Mouse (Mus musculus) ES-E14 (cell line): ENCODE results near the gene Snrnp35. TPM values are rescaled to one million over a fixed set of nuclear protein-coding genes. Genes with fewer than 3 reads are reported as not detected.
A peak's percentile ranks its signal among the peaks of the same experiment; 100 is the strongest.
"Not testable (repeated sequence)": the region's sequence is repeated elsewhere in the genome, so short reads cannot be mapped to it uniquely, and the experiment has no call there.

Experiments
- DNase-seq: peaks from one replicate; pipeline ENCODE4 v3.0.0-alpha.2; 2013; ENCODE audit warnings: low read depth, low spot score
- H3K27ac ChIP-seq: 2 replicates; pipeline ENCODE4 v1.5.1; 2012; ENCODE audit warnings: low read depth, mild to moderate bottlenecking, low read length, moderate library complexity, mixed read lengths; ENCODE audit not compliant: poor library complexity, insufficient read depth, severe bottlenecking
- H3K36me3 ChIP-seq: 2 replicates; pipeline ENCODE4 v1.6.1; 2012; ENCODE audit warnings: mild to moderate bottlenecking, low read length, moderate library complexity, mixed read lengths; ENCODE audit not compliant: control insufficient read depth, poor library complexity, insufficient read depth, severe bottlenecking
- H3K4me1 ChIP-seq, 2 experiments: fragments of 150-350 bp in 1 of 2; sonication (generic) in 1 of 2; 2 replicates each; pipeline ENCODE4 v1.6.1; 2012; ENCODE audit warnings: low read length in 2 of 2, mild to moderate bottlenecking in 1 of 2, mixed read lengths in 1 of 2; ENCODE audit not compliant: control insufficient read depth in 2 of 2, insufficient read depth in 2 of 2, poor library complexity in 1 of 2
- H3K4me3 ChIP-seq, 2 experiments: fragments of 150-350 bp in 1 of 2; sonication (generic) in 1 of 2; 2 replicates each; pipeline ENCODE4 v1.5.1; 2012; ENCODE audit warnings: low read length in 2 of 2, low read depth in 1 of 2, mild to moderate bottlenecking in 1 of 2, mixed read lengths in 1 of 2; ENCODE audit not compliant: insufficient read depth in 1 of 2, poor library complexity in 1 of 2, severe bottlenecking in 1 of 2
- H3K9ac ChIP-seq: 2 replicates; pipeline ENCODE4 v1.6.1; 2012; ENCODE audit warnings: low read depth, mild to moderate bottlenecking, low read length, mixed read lengths; ENCODE audit not compliant: poor library complexity, insufficient read depth, severe bottlenecking
- H3K9me3 ChIP-seq: fragments of 150-350 bp; sonication (generic); 2 replicates; pipeline ENCODE4 v1.6.1; 2012; ENCODE audit warnings: low read depth, mild to moderate bottlenecking, low read length; ENCODE audit not compliant: control insufficient read depth, insufficient read depth
- CHD2 ChIP-seq: IDR thresholded peaks from 2 replicates; pipeline ENCODE4 v1.6.1; 2014; ENCODE audit warnings: mild to moderate bottlenecking, low read depth, low read length, inconsistent platforms
- HCFC1 ChIP-seq: IDR thresholded peaks from 2 replicates; pipeline ENCODE4 v1.6.1; 2012; ENCODE audit warnings: low read length, inconsistent platforms, borderline replicate concordance; ENCODE audit not compliant: insufficient read depth
- MAFK ChIP-seq: IDR thresholded peaks from 2 replicates; pipeline ENCODE4 v1.6.1; 2014; ENCODE audit warnings: mild to moderate bottlenecking, low read depth, low read length, inconsistent platforms; ENCODE audit not compliant: insufficient read depth
- ZC3H11A ChIP-seq: IDR thresholded peaks from 2 replicates; pipeline ENCODE4 v1.6.1; 2012; ENCODE audit warnings: low read depth, mild to moderate bottlenecking, inconsistent platforms, low read length, borderline replicate concordance
- ZNF384 ChIP-seq: IDR thresholded peaks from 2 replicates; pipeline ENCODE4 v1.6.1; 2012; ENCODE audit warnings: low read depth, low read length, inconsistent platforms
- in situ Hi-C, 2 experiments: fragments of 600-800 bp; cut with MboI; formaldehyde crosslinking; loops; one replicate each; pipeline ENCODE4 v1.15.1; 2025; ENCODE audit warnings: low sequenced_read_pairs in 2 of 2, inconsistent platforms in 1 of 2; ENCODE audit not compliant: unreplicated experiment in 2 of 2
- total RNA-seq: library from RNA; depleted of rRNA; stranded (reverse); fragments of 300-350 nt; gene quantifications from 2 replicates; pipeline ENCODE4 v1.2.3, GENCODE M21; 2012

The Snrnp35 gene
- total RNA-seq, 1 experiment: 10.6 TPM

DNA sequence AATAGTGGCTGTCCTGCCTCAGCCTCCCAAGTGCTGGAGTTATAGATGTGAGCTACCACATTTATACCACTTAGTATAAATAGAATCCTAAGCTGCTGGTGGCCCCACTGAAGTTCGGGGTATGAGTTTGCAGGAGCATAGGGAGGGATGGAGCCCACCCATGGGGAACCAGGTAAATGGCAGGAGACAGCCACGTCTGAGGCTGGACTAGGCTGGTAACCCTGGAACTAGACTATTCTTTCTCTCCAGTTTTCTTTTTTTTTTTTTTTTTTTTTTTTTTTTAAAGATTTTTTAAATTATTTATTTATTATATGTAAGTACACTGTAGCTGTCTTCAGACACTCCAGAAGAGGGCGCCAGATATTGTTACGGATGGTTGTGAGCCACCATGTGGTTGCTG lies 17.1 kb downstream of the Snrnp35 start:
- H3K4me3 ChIP-seq, H3K36me3 ChIP-seq, H3K27ac ChIP-seq, in situ Hi-C loops, H3K9me3 ChIP-seq, DNase-seq, H3K9ac ChIP-seq, H3K4me1 ChIP-seq: not testable (repeated sequence)
- TF ChIP-seq ZNF384: peak; percentile 80

DNA sequence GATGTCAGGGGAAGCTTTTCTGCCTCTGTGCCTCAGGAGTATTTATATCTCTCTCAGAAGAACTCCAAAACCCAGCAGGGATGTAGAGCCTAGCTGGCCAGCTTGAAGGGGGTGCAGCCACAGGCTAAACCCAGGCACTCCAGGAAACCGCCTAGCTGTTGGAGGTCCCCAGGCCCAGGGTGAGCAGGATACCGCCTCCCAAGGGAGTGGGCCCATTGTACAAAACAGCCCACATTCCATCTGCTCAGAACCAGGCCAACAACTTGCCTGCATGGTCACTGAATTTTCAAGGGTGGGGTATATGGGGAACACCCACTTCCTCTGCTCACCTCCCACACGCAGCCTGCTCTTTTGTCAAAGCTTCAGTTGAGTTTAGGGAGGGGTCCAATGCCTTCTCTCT lies 17.6 kb downstream of the Snrnp35 start:
- DNase-seq: no peak
- in situ Hi-C loops: no loop called here
- Histone ChIP-seq H3K36me3 (peaks cover 2% of the 10 kb centered on the region; the same call in 1 of the 2 replicates), H3K9ac (no peak overlapping the region), H3K4me1 (peaks cover 0 to 6% of the 10 kb centered on the region in 2 experiments; a peak in 1 of 4 replicates), H3K9me3 (no peaks in the 10 kb centered on the region), H3K27ac (no peak overlapping the region), H3K4me3 (no peak overlapping the region)
- TF ChIP-seq ZC3H11A: no peak
- TF ChIP-seq MAFK: no peak
- TF ChIP-seq ZNF384: no peak
- no peak for TF ChIP-seq CHD2
- no peak for TF ChIP-seq HCFC1

DNA sequence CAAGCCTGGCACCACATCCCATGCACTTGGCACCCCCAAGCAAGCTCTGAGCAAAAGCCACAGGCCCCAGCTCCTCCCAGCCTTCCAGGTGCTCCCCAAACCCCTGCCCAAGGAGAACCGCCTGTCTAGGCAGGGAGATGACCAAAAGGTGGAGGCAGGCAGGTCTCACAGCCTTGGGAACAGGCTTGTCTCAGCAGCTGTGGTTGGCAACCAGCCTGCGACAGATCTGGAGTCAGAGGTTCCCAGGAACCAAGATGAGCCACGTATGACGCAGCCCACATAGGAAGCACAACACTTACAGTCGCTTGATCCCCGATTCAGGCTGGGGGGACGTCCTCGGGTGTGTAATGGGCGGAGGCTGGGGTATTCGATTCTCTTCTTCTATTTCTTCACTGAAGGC lies 18.6 kb downstream of the Snrnp35 start:
- Histone ChIP-seq H3K36me3 (peaks cover 2% of the 10 kb centered on the region; the same call in 1 of the 2 replicates), H3K4me1 (peaks cover 0 to 6% of the 10 kb centered on the region in 2 experiments; a peak in 1 of 4 replicates), H3K4me3 (no peak overlapping the region), H3K9ac (no peak overlapping the region), H3K9me3 (no peaks in the 10 kb centered on the region), H3K27ac (no peak overlapping the region)
- no peak for DNase-seq
- TF ChIP-seq ZC3H11A (no peak), CHD2 (no peak), ZNF384 (no peak), MAFK (no peak), HCFC1 (no peak)
- in situ Hi-C loops: no loop called here

DNA sequence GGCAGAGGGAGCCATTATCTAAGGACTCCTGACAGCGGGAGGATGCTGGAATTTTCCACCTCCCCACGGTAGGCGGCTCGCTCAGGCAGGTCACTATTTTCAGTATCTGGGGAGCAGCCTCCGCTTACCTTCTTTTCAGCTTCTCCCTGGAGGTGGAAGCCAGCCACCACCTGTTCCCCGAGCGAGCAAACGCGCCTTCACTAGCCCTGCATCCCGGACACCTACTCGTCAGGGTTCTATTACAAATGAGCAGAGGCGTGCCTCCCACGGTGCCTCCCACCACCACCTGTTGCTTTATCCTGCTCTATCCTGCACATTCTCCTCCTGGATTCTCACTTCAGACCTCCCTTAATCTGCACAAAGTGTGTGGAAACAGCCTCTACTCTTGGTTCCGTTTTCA lies 20.8 kb downstream of the Snrnp35 start:
- Histone ChIP-seq H3K9me3 (no peaks in the 10 kb centered on the region), H3K9ac (no peak overlapping the region), H3K4me1 (peaks cover 0 to 6% of the 10 kb centered on the region in 2 experiments; a peak in 1 of 4 replicates), H3K36me3 (peaks cover 2% of the 10 kb centered on the region; the same call in 1 of the 2 replicates), H3K4me3 (no peak overlapping the region), H3K27ac (no peak overlapping the region)
- no peak for DNase-seq
- in situ Hi-C loops: no loop called here
- TF ChIP-seq MAFK: no peak
- TF ChIP-seq ZC3H11A: no peak
- TF ChIP-seq CHD2: no peak
- no peak for TF ChIP-seq HCFC1
- TF ChIP-seq ZNF384: no peak

DNA sequence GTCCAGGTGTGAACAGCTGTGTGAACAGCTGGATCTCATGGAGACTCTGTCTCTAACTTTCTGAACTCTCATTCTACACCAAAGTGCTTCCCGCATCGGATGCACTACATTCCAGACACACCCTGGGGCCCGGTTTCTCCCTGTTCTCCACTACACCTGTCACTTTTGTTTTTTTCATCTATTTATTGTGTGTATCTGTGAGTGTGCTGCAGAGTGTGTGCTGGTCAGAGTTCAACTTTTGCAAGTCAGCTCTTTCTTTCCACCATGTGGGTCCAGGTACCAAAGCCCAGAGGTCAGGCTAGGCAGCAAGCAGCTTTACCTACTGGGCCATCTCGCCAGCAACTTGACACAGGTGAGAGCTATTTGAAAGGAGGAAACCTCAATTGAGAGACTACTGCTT lies 22.3 kb downstream of the Snrnp35 start:
- no peak overlapping the region for H3K4me3 ChIP-seq
- in situ Hi-C loops: no loop called here
- H3K27ac ChIP-seq: no peak overlapping the region
- no peak for TF ChIP-seq ZC3H11A
- no peak for TF ChIP-seq HCFC1
- TF ChIP-seq ZNF384: no peak
- TF ChIP-seq MAFK: no peak
- TF ChIP-seq CHD2: no peak
- H3K9ac ChIP-seq: no peak overlapping the region
- DNase-seq: no peak
- H3K9me3 ChIP-seq: no peaks in the 10 kb centered on the region
- H3K4me1 ChIP-seq: peaks cover 0 to 11% of the 10 kb centered on the region in 2 experiments; a peak in 2 of 4 replicates
- H3K36me3 ChIP-seq: peaks cover 2% of the 10 kb centered on the region; the same call in 1 of the 2 replicates
